Mouse (Mus musculus): ENCODE measurements around the gene Tiam1. TPM values are rescaled to one million over a fixed set of nuclear protein-coding genes. Genes with fewer than 3 reads are reported as not detected.

Gene Tiam1
- total and polyA plus RNA-seq, 3 experiments, result 1.8 to 5.3 (median 2.9) TPM

GRCm38 (mm10) chr16:90180975-90181374 is 37.4 kb upstream of the Tiam1 start:
- TF ChIP-seq TAL1 (conservative IDR thresholded peaks at IDR 0.05; ENCODE audit: low read depth, low read length) (no peak), GATA1 (IDR thresholded peaks at IDR 0.05; ENCODE audit: borderline replicate concordance, low read length) (no peak), POLR2AphosphoS5 (IDR thresholded peaks at IDR 0.05; ENCODE audit: insufficient replicate concordance, low read depth, low read length) (no peak), GATA2 (IDR thresholded peaks at IDR 0.05; ENCODE audit: borderline replicate concordance, low read depth, low read length) (no peak), CTCF (IDR thresholded peaks at IDR 0.05; ENCODE audit: low read depth, low read length) (no peak)
- DNase-seq (ENCODE audit: low spot score) (no peak), ATAC-seq (ENCODE audit: extremely low read depth, insufficient number of reproducible peaks, low FRiP score, poor library complexity, severe bottlenecking) (no peak)

GRCm38 (mm10) chr16:90179892-90180291 is 36.3 kb upstream of the Tiam1 start:
- DNase-seq (ENCODE audit: low spot score) (no peak), ATAC-seq (ENCODE audit: extremely low read depth, insufficient number of reproducible peaks, low FRiP score, poor library complexity, severe bottlenecking) (no peak)
- H3K36me3 ChIP-seq (replicated peaks), result no peaks in the 10 kb centered on the region
- H3K4me1 ChIP-seq (ENCODE audit: insufficient read depth, low read depth, low read length), result peaks cover 5% of the 10 kb centered on the region; the same call in 1 of the 2 replicates
- H3K9me3 ChIP-seq (replicated peaks), result no peaks in the 10 kb centered on the region; the same call in 1 of the 2 replicates
- H3K27me3 ChIP-seq (ENCODE audit: insufficient read depth, low read length), result no peaks in the 10 kb centered on the region
- no peak for TF ChIP-seq TAL1 (conservative IDR thresholded peaks at IDR 0.05; ENCODE audit: low read depth, low read length)
- no peak for TF ChIP-seq GATA2 (IDR thresholded peaks at IDR 0.05; ENCODE audit: borderline replicate concordance, low read depth, low read length)
- no peak for TF ChIP-seq POLR2AphosphoS5 (IDR thresholded peaks at IDR 0.05; ENCODE audit: insufficient replicate concordance, low read depth, low read length)
- no peak for TF ChIP-seq GATA1 (IDR thresholded peaks at IDR 0.05; ENCODE audit: borderline replicate concordance, low read length)
- TF ChIP-seq CTCF (IDR thresholded peaks at IDR 0.05; ENCODE audit: low read depth, low read length), result no peak
- H3K4me3 ChIP-seq (ENCODE audit: low read depth, low read length), result no peak overlapping the region

More at GRCm38 (mm10) chr16:90180975-90181374, 37.4 kb upstream of the Tiam1 start:
- Histone ChIP-seq H3K4me3 (ENCODE audit: low read depth, low read length) (no peak overlapping the region), H3K27me3 (ENCODE audit: insufficient read depth, low read length) (no peaks in the 10 kb centered on the region), H3K36me3 (replicated peaks) (no peaks in the 10 kb centered on the region), H3K4me1 (ENCODE audit: insufficient read depth, low read depth, low read length) (peaks cover 5% of the 10 kb centered on the region; the same call in 1 of the 2 replicates), H3K9me3 (replicated peaks) (no peaks in the 10 kb centered on the region; the same call in 1 of the 2 replicates)

GRCm38 (mm10) chr16:90178404-90178803 is 34.8 kb upstream of the Tiam1 start:
- ATAC-seq (ENCODE audit: extremely low read depth, insufficient number of reproducible peaks, low FRiP score, poor library complexity, severe bottlenecking), result no peak

GRCm38 (mm10) chr16:90177425-90177824 is 33.9 kb upstream of the Tiam1 start:
- H3K4me3 ChIP-seq (ENCODE audit: low read depth, low read length), result no peak overlapping the region

More at GRCm38 (mm10) chr16:90178404-90178803, 34.8 kb upstream of the Tiam1 start:
- Histone ChIP-seq H3K4me1 (ENCODE audit: insufficient read depth, low read depth, low read length) (peaks cover 5% of the 10 kb centered on the region; the same call in 1 of the 2 replicates), H3K27me3 (ENCODE audit: insufficient read depth, low read length) (no peaks in the 10 kb centered on the region), H3K4me3 (ENCODE audit: low read depth, low read length) (no peak overlapping the region), H3K9me3 (replicated peaks) (no peaks in the 10 kb centered on the region; the same call in 1 of the 2 replicates), H3K36me3 (replicated peaks) (no peaks in the 10 kb centered on the region)
- TF ChIP-seq TAL1 (conservative IDR thresholded peaks at IDR 0.05; ENCODE audit: low read depth, low read length) (no peak), POLR2AphosphoS5 (IDR thresholded peaks at IDR 0.05; ENCODE audit: insufficient replicate concordance, low read depth, low read length) (no peak), GATA2 (IDR thresholded peaks at IDR 0.05; ENCODE audit: borderline replicate concordance, low read depth, low read length) (no peak), GATA1 (IDR thresholded peaks at IDR 0.05; ENCODE audit: borderline replicate concordance, low read length) (no peak), CTCF (IDR thresholded peaks at IDR 0.05; ENCODE audit: low read depth, low read length) (no peak)
- DNase-seq (ENCODE audit: low spot score), result no peak

GRCm38 (mm10) chr16:90176472-90176871 is 32.9 kb upstream of the Tiam1 start:
- no peak for TF ChIP-seq GATA1 (IDR thresholded peaks at IDR 0.05; ENCODE audit: borderline replicate concordance, low read length)
- TF ChIP-seq TAL1 (conservative IDR thresholded peaks at IDR 0.05; ENCODE audit: low read depth, low read length), result no peak
- TF ChIP-seq POLR2AphosphoS5 (IDR thresholded peaks at IDR 0.05; ENCODE audit: insufficient replicate concordance, low read depth, low read length), result no peak
- TF ChIP-seq GATA2 (IDR thresholded peaks at IDR 0.05; ENCODE audit: borderline replicate concordance, low read depth, low read length), result no peak
- no peak for TF ChIP-seq CTCF (IDR thresholded peaks at IDR 0.05; ENCODE audit: low read depth, low read length)
- Histone ChIP-seq H3K27me3 (ENCODE audit: insufficient read depth, low read length) (0 out of 2 replicates have a peak, but pooled peaks cover 3% of the 10 kb centered on the region), H3K4me3 (ENCODE audit: low read depth, low read length) (no peak overlapping the region), H3K9me3 (replicated peaks) (no peaks in the 10 kb centered on the region), H3K4me1 (ENCODE audit: insufficient read depth, low read depth, low read length) (peaks cover 5% of the 10 kb centered on the region; the same call in 1 of the 2 replicates), H3K36me3 (replicated peaks) (no peaks in the 10 kb centered on the region)
- no peak for ATAC-seq (ENCODE audit: extremely low read depth, insufficient number of reproducible peaks, low FRiP score, poor library complexity, severe bottlenecking)
- no peak for DNase-seq (ENCODE audit: low spot score)

More at GRCm38 (mm10) chr16:90177425-90177824, 33.9 kb upstream of the Tiam1 start:
- Histone ChIP-seq H3K36me3 (replicated peaks) (no peaks in the 10 kb centered on the region), H3K4me1 (ENCODE audit: insufficient read depth, low read depth, low read length) (peaks cover 5% of the 10 kb centered on the region; the same call in 1 of the 2 replicates), H3K27me3 (ENCODE audit: insufficient read depth, low read length) (0 out of 2 replicates have a peak, but pooled peaks cover 3% of the 10 kb centered on the region), H3K9me3 (replicated peaks) (no peaks in the 10 kb centered on the region; the same call in 1 of the 2 replicates)
- ATAC-seq (ENCODE audit: extremely low read depth, insufficient number of reproducible peaks, low FRiP score, poor library complexity, severe bottlenecking) (peak; percentile 59), DNase-seq (ENCODE audit: low spot score) (no peak)
- TF ChIP-seq TAL1 (conservative IDR thresholded peaks at IDR 0.05; ENCODE audit: low read depth, low read length), result no peak

GRCm38 (mm10) chr16:90171416-90171815 is 27.8 kb upstream of the Tiam1 start:
- no peak for DNase-seq (ENCODE audit: low spot score)

More at GRCm38 (mm10) chr16:90171416-90171815, 27.8 kb upstream of the Tiam1 start:
- Histone ChIP-seq H3K36me3 (replicated peaks) (no peaks in the 10 kb centered on the region), H3K9me3 (replicated peaks) (no peaks in the 10 kb centered on the region), H3K27me3 (ENCODE audit: insufficient read depth, low read length) (0 out of 2 replicates have a peak, but pooled peaks cover 3% of the 10 kb centered on the region), H3K4me1 (ENCODE audit: insufficient read depth, low read depth, low read length) (peaks cover under 1% of the 10 kb centered on the region; the same call in 1 of the 2 replicates), H3K4me3 (ENCODE audit: low read depth, low read length) (no peak overlapping the region)
- ATAC-seq (ENCODE audit: extremely low read depth, insufficient number of reproducible peaks, low FRiP score, poor library complexity, severe bottlenecking), result no peak
- TF ChIP-seq GATA1 (IDR thresholded peaks at IDR 0.05; ENCODE audit: borderline replicate concordance, low read length), result no peak
- TF ChIP-seq POLR2AphosphoS5 (IDR thresholded peaks at IDR 0.05; ENCODE audit: insufficient replicate concordance, low read depth, low read length), result no peak
- TF ChIP-seq CTCF (IDR thresholded peaks at IDR 0.05; ENCODE audit: low read depth, low read length), result no peak
- TF ChIP-seq GATA2 (IDR thresholded peaks at IDR 0.05; ENCODE audit: borderline replicate concordance, low read depth, low read length), result no peak
- TF ChIP-seq TAL1 (conservative IDR thresholded peaks at IDR 0.05; ENCODE audit: low read depth, low read length), result no peak
